Mouse (Mus musculus) C2C12 (cell line): ENCODE data around the gene Akt3. TPM values are rescaled to one million over a fixed set of nuclear protein-coding genes. Genes with fewer than 3 reads are reported as not detected.

Source experiments
- H3K27me3 ChIP-seq: one replicate; pipeline ENCODE4 v1.6.1; 2011; ENCODE audit not compliant: control insufficient read depth, insufficient read depth, insufficient read length
- H3K36me3 ChIP-seq: one replicate; pipeline ENCODE4 v1.6.1; 2011; ENCODE audit not compliant: control insufficient read depth, insufficient read depth
- H3K4me3 ChIP-seq: one replicate; pipeline ENCODE4 v1.5.1; 2011; ENCODE audit warnings: mild to moderate bottlenecking, control low read depth; ENCODE audit not compliant: poor library complexity, insufficient read depth, severe bottlenecking
- H3K79me2 ChIP-seq: one replicate; pipeline ENCODE4 v1.6.1; 2011; ENCODE audit not compliant: control insufficient read depth, insufficient read depth
- H3K79me3 ChIP-seq: one replicate; pipeline ENCODE4 v1.6.1; 2011; ENCODE audit warnings: low read depth, control low read depth
- H3ac ChIP-seq: one replicate; pipeline ENCODE3; 2011; ENCODE audit warnings: low read depth; ENCODE audit not compliant: control insufficient read depth, insufficient read length
- CEBPB ChIP-seq: IDR thresholded peaks from one replicate; pipeline ENCODE4 v1.6.1; 2011; ENCODE audit warnings: low read depth, mild to moderate bottlenecking, control low read depth, moderate library complexity
- CTCF ChIP-seq: IDR thresholded peaks from one replicate; pipeline ENCODE4 v1.5.1; 2011; ENCODE audit not compliant: control insufficient read depth, insufficient read depth, insufficient read length
- FOSL1 ChIP-seq: IDR thresholded peaks from one replicate; pipeline ENCODE4 v1.8.0; 2011; ENCODE audit warnings: mild to moderate bottlenecking, low read length; ENCODE audit not compliant: poor library complexity, insufficient read depth, severe bottlenecking
- MAX ChIP-seq: IDR thresholded peaks from one replicate; pipeline ENCODE4 v1.6.1; 2011; ENCODE audit warnings: mild to moderate bottlenecking, control low read depth
- MYOD1 ChIP-seq: IDR thresholded peaks from one replicate; pipeline ENCODE4 v1.6.1; 2011; ENCODE audit warnings: low read depth; ENCODE audit not compliant: control insufficient read depth, insufficient read length
- MYOG ChIP-seq: IDR thresholded peaks from one replicate; pipeline ENCODE4 v1.6.1; 2011; ENCODE audit not compliant: control insufficient read depth, insufficient read length; ENCODE audit errors: extremely low read depth
- USF1 ChIP-seq: IDR thresholded peaks from one replicate; pipeline ENCODE4 v1.6.1; 2011; ENCODE audit warnings: low read depth, mild to moderate bottlenecking, control low read depth, moderate library complexity
- long read RNA-seq, 2 experiments: library from polyadenylated mRNA; unstranded; transcript quantifications; one replicate each; pipeline ENCODE4 v2.0.0; 2019 to 2020
- polyA plus RNA-seq: library from polyadenylated mRNA; unstranded; fragments of >200 nt; fragmentation: generic; extraction: Trizol; gene quantifications from one replicate; pipeline ENCODE4 v1.2.1, GENCODE M21; 2012; ENCODE audit warnings: missing spikeins

Gene Akt3
- 8.6 TPM for polyA plus RNA-seq
- long read RNA-seq, experiment 1, partial matches to known transcripts: 1 of 3 reads
- long read RNA-seq, experiment 1, other reads (novel, unspliced or antisense): 2 of 3 reads
- long read RNA-seq, experiment 2, full-length matches to known transcripts: 1 of 2 reads
- long read RNA-seq, experiment 2, partial matches to known transcripts: 0 of 2 reads
- long read RNA-seq, experiment 2, other reads (novel, unspliced or antisense): 1 of 2 reads

GRCm38 (mm10) chr1:177258034-177258342 lies at the start of gene Akt3:
Gene Akt3, minus strand, starts transcription at chr1:177258203.
- TF ChIP-seq FOSL1: no peak
- TF ChIP-seq MYOD1: no peak
- TF ChIP-seq MAX: no peak
- TF ChIP-seq USF1: no peak
- no peak for TF ChIP-seq CEBPB
- TF ChIP-seq MYOG: no peak
- H3K36me3 ChIP-seq: no peaks in the 10 kb centered on the region
- H3K4me3 ChIP-seq: peak within 1 kb of the TSS; percentile 51
- H3K79me2 ChIP-seq: peaks cover 39% of the 10 kb centered on the region
- peaks cover 22% of the 10 kb centered on the region for H3K79me3 ChIP-seq
- no peaks in the 10 kb centered on the region for H3K27me3 ChIP-seq
- peak within 1 kb of the TSS; percentile 79 for H3ac ChIP-seq

DNA sequence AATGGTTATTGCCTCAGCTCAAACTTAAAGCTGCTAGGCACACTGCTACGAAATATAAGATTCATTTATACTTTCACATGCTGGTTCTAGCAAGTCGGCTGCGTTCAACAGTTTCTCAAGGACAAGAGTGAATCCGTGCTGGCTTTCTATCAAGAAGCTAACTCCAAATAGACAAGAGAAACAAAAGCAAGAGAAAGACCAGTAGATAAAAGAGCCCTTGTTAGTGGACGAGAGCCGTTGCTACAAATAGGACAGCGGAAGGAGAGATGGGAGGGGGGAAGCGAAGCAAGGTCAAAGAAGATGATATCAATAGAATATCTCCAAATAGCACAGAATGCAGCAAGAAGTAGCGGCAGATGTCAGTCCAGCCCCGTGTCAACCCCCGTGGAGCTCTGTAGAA lies 49.5 kb upstream of the Akt3 start:
- Histone ChIP-seq H3K79me2 (no peaks in the 10 kb centered on the region), H3K4me3 (no peak overlapping the region), H3K27me3 (peaks cover 4% of the 10 kb centered on the region), H3K36me3 (no peaks in the 10 kb centered on the region), H3ac (no peak overlapping the region), H3K79me3 (no peaks in the 10 kb centered on the region)
- no peak for TF ChIP-seq CEBPB

DNA sequence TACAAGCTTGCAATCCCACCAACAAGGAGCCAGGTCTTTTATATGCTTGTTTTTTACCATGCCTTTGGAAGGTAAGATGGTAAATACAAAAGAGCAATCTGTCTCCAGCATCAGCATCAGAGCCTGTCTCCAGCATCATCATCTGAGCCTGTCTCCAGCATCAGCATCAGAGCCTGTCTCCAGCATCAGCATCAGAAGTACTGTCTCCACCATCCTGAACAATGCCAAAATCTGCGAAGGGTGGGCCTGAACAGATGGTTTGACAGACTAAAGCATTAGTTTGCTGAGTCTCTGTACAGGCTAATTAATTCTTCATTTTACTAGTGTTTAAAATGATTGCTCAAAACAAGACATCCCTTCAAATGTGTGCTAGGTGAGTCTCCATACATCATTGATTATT lies 40.2 kb upstream of the Akt3 start:
- Histone ChIP-seq H3K4me3 (no peak overlapping the region), H3K79me2 (no peaks in the 10 kb centered on the region), H3K36me3 (no peaks in the 10 kb centered on the region), H3ac (no peak overlapping the region), H3K79me3 (no peaks in the 10 kb centered on the region), H3K27me3 (peaks cover 3% of the 10 kb centered on the region)
- TF ChIP-seq FOSL1 (no peak), MYOD1 (no peak), USF1 (no peak), CEBPB (no peak), MAX (no peak), CTCF (no peak), MYOG (no peak)

- H3K79me2 ChIP-seq: no peaks in the 10 kb centered on the region
- TF ChIP-seq USF1 (no peak), MYOD1 (no peak), CEBPB (no peak), MAX (no peak), CTCF (no peak), MYOG (no peak), FOSL1 (no peak)
- H3K36me3 ChIP-seq: no peaks in the 10 kb centered on the region
These were observed 28.8 kb upstream of the Akt3 start for GRCm38 (mm10) chr1:177286764-177287163.

DNA sequence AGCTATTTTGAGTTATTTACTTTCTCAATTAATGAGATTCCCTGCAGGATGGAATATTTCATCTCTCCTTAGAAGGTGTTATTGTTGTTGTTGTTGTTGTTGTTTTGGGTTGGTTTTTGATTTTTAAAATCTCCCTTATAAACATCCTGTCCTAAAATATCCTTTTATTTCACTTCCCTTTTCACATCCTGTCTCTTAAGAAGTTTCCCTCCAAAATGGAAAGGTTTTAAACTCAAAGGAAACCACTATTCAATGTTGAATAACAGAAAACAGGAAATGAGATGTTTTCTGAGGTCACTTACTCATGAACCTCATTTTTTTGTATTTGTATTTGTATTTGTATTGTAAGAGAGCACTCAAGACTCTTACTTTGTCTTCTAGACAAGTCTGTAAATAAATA lies 23.9 kb upstream of the Akt3 start:
- TF ChIP-seq CTCF (no peak), FOSL1 (no peak), MYOG (no peak), CEBPB (no peak)
- Histone ChIP-seq H3K79me2 (no peaks in the 10 kb centered on the region), H3K4me3 (no peak overlapping the region), H3K36me3 (no peaks in the 10 kb centered on the region), H3K79me3 (no peaks in the 10 kb centered on the region), H3K27me3 (peaks cover 3% of the 10 kb centered on the region), H3ac (no peak overlapping the region)

More at GRCm38 (mm10) chr1:177286764-177287163, 28.8 kb upstream of the Akt3 start:
- no peak overlapping the region for H3ac ChIP-seq
- H3K4me3 ChIP-seq: no peak overlapping the region
- H3K79me3 ChIP-seq: no peaks in the 10 kb centered on the region
- no peaks in the 10 kb centered on the region for H3K27me3 ChIP-seq

GRCm38 (mm10) chr1:177277361-177277760 lies 19.4 kb upstream of the Akt3 start:
- no peak overlapping the region for H3K4me3 ChIP-seq
- H3K36me3 ChIP-seq: no peaks in the 10 kb centered on the region
- H3ac ChIP-seq: no peak overlapping the region
- peaks cover 3% of the 10 kb centered on the region for H3K27me3 ChIP-seq
- no peak for TF ChIP-seq FOSL1
- H3K79me3 ChIP-seq: no peaks in the 10 kb centered on the region
- H3K79me2 ChIP-seq: no peaks in the 10 kb centered on the region

- Histone ChIP-seq H3K79me2 (no peaks in the 10 kb centered on the region), H3K27me3 (peaks cover 4% of the 10 kb centered on the region), H3K79me3 (no peaks in the 10 kb centered on the region), H3ac (no peak overlapping the region), H3K36me3 (no peaks in the 10 kb centered on the region), H3K4me3 (no peak overlapping the region)
- no peak for TF ChIP-seq USF1
- no peak for TF ChIP-seq MYOG
- TF ChIP-seq CEBPB: no peak
- TF ChIP-seq MAX: no peak
- TF ChIP-seq MYOD1: no peak
- no peak for TF ChIP-seq CTCF
- no peak for TF ChIP-seq FOSL1
These were observed 9.6 kb upstream of the Akt3 start for GRCm38 (mm10) chr1:177267645-177268044.
